Mouse (Mus musculus) cerebellum, adult (tissue): Measurements from ENCODE around the gene Ccdc33.

Experiments used
- ATAC-seq: cut with Nextera tagmentation; 2 replicates; pipeline ENCODE4 v1.9.2; 2017; ENCODE audit warnings: mild to moderate bottlenecking, moderate library complexity, mixed read lengths; ENCODE audit not compliant: insufficient number of reproducible peaks, low FRiP score, low TSS enrichment

Ccdc33 gene

DNA sequence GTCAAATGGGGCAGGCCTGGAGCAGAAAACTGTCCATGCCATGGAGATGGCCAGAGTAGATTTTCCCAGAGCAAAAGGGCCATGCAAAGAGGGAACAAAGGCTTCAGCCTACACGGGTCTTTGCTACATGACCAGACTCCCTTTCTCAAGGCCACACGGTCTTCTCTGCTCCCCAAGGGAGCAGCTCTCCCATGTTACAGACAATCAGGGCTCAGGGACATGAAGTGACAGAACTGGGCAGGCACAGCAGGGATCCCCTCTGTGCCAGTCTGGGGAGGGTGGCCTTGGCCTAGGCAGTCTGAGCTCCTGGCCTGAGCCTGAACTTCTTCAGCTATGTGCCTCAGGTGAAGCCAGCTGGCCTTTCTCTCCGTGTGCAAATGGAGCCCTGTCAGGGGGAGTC is 65.1 kb downstream of the Ccdc33 start:
- no peak for ATAC-seq

DNA sequence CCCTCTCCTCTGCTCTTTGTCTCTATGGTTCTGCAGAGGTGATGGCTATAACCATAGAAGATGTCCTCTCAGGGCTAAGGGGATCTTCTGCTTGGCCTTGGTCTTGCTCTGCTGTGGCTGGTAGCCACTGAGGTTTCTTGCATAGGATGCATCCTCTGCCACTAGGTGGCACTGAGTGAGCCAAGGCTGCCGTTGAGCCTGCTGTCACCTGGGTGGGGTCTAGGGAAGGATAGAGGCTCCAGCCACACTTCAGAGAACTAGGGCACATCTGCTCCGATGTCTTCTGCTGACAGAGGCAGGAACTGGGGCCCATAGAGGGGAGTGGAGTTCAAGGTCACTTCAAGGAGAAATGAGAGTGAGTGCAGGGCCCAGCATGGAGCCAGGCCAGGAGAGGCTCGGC is 65.5 kb downstream of the Ccdc33 start:
- peak; percentile 46; the same call in 1 of the 2 replicates for ATAC-seq

DNA sequence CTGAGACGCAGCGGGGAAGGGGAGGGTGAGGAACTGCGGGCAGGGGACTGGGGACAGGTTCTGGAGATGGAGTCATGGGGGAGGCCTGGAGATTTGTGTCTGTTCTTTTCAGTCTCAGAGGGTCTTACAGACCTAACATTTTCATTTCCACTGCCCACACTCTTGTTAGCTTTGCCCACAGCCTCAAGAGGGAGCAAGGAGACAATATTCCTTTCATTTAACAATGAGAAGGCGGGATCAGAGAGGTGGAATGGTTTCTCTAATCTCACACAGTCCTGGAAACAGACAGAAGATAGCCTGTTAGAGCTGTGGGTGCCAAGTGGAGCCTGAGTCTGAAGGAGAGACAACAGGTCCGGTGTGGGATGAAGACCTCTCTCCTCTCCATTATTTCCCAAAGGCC is 66.7 kb downstream of the Ccdc33 start:
- no peak for ATAC-seq

DNA sequence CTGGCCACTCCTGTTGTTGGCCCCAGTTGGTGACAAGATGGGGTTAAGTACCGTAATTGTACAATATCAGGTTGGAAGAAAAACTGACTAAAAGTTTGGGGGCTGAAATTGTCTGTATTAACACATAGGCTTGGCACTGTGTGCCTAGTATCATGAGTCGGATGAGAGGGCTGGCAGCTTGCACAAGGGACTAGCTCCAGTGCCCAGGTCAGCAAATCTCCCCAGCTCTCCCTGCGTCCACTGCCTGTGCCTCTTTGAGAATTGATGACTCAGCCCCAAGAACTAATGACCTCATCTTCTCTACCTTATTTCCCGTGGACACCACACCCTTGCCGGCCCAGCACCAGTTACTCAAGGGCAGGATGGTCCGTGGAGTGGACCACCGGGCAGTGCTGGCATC is 68.8 kb downstream of the Ccdc33 start:
- ATAC-seq, result no peak

- ATAC-seq, result no peak
Observed at GRCm38 (mm10) chr9:58049186-58049585, 69.4 kb downstream of the Ccdc33 start.

DNA sequence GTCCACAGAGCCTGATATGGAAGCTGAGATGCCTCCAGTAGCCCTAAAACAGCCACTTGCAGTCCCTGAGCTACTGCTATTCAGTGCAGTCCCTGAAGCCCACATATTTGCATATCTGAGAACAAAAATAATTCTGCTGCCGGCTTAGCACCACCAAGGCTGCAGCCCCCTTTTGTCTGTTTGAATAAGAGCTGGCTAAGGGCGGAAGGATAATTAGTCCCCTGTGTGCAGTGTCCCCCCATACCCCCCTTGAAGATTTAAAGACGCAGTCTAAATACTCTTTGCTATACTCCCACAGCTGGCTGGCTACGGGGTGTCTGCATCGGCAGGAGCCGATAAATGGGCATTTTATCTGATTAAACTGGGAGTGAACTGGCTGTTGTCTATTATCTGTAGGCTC is 70.0 kb downstream of the Ccdc33 start:
- ATAC-seq, result no peak

- ATAC-seq, result no peak
Observed at GRCm38 (mm10) chr9:58047061-58047460, 71.6 kb downstream of the Ccdc33 start.

- ATAC-seq, result no peak
Observed at GRCm38 (mm10) chr9:58045646-58046045, 73.0 kb downstream of the Ccdc33 start.

DNA sequence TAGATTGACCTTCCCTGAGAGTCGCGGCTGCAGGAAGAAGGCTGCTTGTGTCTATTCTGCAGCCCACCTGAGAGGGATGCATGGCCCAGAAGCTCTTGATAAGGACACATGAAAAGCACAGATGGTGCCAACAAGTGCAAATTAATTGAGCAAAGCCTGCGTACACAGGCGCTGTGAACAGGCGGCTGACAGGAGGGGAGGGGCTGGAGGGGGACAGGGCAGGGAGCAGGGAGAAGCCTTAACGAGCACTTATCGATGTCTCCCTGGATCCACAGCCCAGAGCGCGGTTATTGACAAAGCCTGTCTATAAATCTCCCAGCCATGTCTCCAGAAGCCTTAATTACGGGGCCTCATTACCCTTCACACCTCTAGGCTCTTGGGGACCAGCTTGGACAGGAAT is 73.8 kb downstream of the Ccdc33 start:
- ATAC-seq, result no peak

GRCm38 (mm10) chr9:58043496-58044017 is 75.1 kb downstream of the Ccdc33 start:
- ATAC-seq, result no peak

- no peak for ATAC-seq
Observed at GRCm38 (mm10) chr9:58042391-58042790, 76.2 kb downstream of the Ccdc33 start.

DNA sequence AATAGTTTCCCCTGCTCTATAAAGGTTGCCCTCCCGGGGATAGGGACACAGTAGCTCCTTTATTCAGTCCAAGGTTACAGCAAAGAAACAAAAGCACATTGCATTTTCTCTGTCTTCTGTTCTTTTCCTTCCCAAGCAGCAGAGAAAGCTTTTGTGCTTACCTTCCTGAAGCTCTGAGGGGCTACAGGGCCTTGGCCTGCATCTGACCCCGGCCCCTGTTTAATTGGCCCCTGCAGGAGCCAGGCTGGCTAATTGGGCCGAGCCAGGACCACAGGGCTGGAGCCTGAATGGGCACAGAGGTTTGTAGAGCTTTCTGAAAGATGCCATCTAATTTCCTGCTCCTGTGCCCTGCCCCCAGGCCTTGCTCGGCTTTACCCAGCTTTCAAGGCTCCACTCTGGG is 77.6 kb downstream of the Ccdc33 start:
- ATAC-seq, result no peak

- ATAC-seq, result no peak
Observed at GRCm38 (mm10) chr9:58038500-58039168, 80.0 kb downstream of the Ccdc33 start.

DNA sequence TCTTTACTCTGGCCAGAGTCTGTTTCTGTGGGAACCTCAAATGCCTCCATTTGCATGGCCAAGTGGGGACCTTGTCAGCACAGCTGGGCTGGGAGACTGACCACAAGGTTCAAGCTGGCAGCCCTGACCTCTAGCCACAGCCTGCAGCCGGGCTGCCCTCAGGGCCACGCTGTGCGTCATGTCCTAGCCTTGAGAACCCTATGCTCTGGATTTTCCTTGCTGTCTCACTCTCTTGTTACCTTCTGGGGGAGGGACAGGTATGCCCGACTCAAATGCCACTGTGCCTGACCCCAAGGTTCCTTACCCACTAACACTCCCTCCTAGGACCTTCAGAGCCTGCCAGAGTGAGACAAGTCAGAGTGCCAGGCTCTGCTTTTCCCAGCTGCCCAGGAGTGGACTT is 81.7 kb downstream of the Ccdc33 start:
- ATAC-seq, result no peak

DNA sequence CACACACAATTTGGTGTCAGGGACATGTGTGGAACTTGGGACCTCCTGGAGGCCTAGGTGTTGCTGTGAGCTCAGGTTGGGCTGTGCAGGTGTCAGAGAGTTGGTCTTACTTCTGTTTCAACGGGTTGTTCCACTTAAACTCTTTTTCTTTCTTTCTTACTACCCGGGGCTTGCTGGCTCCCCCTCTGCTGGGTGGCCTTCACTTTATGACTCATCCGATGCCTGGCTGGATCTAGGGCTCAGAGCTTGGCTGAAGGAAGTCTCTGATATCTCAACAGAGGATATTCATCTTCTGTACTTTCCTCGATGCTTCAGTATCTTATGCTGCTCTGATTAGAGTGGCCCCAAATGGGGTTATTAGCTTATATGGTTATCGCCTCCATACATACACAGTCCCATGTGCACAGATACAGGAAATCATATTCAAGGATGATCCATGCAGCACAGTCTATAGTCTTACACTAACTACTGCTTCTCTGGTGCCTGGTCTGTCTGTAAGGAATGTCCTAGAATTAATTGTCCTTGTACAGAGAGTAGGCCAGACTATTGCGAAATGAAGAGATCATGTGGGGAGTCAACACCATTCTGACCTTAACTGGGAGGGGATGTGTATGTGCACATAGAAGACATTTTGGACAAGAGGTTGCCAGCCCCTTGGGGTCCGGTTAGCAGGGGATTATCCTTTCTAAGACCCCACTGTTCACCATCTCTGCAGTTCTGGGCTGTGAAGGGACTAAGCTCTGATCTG is 82.5 kb downstream of the Ccdc33 start:
- no peak for ATAC-seq

GRCm38 (mm10) chr9:58035519-58035918 is 83.1 kb downstream of the Ccdc33 start:
- ATAC-seq, result no peak

- ATAC-seq, result no peak
Observed at GRCm38 (mm10) chr9:58031895-58032294, 86.7 kb downstream of the Ccdc33 start.

GRCm38 (mm10) chr9:58029635-58030034 is 89.0 kb downstream of the Ccdc33 start:
- no peak for ATAC-seq

DNA sequence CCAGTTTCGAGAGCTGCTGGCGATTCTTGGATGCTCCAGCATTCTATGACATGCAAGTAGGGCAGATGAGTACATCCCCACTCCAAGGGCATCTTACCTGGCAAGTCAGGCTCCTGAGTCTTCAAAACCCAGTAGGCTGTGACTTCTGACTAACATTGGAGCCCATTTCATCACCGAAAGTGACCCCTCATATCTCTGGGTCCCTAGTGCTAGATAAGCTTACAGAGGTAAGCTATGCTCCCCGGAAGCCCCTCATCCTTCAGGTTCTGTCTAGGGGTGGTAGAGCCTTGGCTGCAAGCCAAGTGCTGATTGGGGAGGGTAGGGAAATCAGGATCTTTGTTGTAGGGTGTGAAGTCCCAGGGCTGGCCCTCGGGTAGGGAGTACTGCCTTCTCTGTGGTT is 89.8 kb downstream of the Ccdc33 start:
- ATAC-seq, result no peak

GRCm38 (mm10) chr9:58027426-58028180 is 91.0 kb downstream of the Ccdc33 start:
- no peak for ATAC-seq

DNA sequence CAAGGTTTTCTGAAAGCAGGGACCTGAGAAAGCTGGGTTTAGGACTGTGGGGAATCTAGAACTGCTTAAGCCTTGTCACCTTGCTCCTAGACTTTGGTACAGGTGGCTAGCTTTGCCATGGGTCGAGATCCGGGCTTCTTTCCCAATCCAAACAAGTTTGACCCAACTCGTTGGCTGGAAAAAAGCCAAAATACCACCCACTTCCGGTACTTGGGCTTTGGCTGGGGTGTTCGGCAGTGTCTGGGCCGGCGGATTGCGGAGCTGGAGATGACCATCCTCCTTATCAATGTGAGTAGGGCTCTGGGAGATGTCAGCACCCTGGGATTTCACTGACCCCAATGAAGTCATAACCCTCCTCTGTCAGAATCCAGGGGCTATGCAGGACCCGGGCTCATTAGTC is 92.6 kb downstream of the Ccdc33 start:
- ATAC-seq, result no peak
